Mouse (Mus musculus): Measurements from ENCODE around the gene Use1.

The Use1 gene

DNA sequence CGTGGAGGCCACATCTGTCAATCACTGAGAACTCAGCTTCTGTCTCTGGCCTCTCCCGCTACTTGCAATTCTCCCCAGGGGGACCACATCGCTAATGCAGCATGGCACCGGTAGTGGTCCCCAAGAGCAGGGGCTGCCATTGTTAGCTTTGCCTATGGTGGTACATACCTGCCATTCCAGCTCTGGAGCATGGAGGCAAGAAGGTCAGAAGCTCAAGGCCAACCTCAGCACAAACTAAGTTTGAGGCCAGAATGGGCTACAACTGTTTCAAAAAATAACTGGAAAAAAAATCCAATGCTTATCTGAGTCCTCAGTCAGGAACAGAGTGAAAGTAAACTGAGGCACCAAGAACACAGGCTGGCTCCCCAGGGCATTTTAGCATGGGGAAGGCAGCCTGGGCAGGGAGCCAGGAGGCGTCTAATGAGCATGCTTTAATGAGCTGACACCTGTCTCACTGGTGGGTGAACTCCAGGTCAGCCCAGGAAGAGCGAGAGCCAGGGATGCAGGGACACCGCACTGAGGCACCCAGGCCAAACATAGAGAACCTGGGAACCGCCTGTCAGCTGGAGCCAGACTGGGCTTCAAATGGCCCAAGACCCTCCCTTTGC is 9.9 kb downstream of the Use1 start:
- no peak for DNase-seq (ENCODE audit: low spot score in 2 of 2)

DNA sequence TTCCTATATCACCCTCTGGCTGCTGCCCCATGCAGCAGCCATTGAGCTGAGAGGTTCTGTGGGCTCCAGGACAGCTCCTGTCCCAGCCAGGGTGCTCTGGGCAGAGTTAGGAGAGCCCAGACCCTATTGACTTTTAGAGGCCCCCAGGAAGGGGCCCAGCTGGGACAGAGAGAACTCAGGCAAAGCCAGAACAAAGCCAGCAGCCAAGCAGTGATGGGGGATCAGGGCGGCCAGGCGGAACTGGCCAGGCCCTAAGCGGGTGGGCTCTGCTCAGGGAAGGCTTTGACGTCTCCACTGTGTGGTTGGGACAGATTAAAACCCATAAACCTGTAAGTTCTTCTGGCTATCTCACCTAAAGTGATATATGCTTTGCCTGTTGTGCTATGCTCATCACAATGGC is 12.4 kb downstream of the Use1 start:
- no peak for DNase-seq (ENCODE audit: low spot score in 2 of 2)

DNA sequence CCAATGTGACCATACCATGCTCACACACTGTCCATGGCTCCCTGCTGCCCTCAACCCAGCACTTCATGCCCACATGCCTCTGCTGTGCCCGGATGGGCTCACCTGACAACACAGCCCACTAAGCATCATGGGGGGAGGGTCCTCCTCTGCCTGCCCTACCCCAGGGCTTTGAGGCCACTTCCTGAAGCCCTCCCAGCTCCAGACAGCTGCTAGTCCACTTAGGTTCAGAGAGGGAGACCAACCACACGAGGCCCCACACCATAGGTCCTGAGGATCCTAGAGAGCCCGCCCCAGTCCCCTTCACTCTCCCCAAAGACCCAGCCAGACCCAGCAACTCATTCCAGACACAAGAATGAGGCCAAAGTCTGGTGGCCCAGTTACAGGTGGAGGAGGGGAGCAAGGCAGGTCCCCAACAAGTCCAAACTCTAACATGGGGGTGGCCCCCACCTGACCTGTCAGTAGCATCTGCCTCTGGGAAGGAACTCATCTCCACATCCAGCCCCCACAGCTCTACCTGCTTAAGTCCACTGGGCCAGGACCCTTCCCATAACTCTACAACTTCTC is 12.9 kb downstream of the Use1 start:
- no peak for DNase-seq (ENCODE audit: low spot score in 2 of 2)

DNA sequence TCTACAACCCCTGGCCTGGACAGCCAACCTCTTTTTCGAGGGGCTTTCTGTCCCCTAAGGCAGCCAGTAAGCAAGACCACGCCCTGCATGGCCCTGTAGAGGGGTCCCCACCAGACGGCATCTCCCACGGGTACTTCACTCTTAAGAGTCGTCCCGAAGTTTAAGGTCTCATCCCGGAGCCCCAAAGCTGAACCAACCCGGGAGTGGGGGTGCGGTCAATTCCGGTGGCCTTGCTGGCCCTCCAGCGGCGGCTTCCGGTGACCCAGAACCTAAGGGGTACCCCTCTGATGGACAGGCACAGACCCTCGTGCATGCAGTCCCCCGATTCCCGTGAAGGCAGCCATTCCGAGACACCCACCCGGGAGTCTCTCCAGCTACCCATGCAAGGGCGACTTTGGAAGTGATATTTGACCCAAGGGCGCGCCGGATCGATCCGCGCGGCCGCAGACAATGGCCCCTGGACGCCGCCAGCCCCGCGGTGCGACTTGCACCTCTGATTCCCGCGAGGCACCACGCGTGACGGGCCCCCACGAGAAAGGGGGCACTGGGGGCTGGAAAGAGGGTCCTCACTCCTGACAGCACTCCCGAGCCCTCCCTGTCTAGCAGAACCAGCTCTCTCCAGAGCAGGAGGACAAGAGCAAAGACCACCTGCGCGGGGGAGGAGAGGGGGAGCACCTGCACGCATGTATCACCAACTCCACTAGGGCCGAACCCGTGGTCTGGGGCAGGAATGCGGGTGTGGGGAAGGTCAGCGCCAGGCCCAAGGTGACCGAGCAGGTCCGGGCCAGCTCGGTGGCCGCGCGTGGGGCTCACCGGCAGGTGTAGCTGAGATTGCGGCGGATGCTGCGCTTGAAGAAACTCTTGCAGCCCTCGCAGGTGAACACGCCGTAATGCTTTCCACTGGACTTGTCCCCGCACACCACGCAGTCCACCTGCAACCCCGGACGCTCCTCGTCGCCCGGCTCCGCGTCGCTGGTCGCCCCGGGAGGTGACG is 13.8 kb downstream of the Use1 start:
- DNase-seq (ENCODE audit: low spot score in 2 of 2), result no peak

DNA sequence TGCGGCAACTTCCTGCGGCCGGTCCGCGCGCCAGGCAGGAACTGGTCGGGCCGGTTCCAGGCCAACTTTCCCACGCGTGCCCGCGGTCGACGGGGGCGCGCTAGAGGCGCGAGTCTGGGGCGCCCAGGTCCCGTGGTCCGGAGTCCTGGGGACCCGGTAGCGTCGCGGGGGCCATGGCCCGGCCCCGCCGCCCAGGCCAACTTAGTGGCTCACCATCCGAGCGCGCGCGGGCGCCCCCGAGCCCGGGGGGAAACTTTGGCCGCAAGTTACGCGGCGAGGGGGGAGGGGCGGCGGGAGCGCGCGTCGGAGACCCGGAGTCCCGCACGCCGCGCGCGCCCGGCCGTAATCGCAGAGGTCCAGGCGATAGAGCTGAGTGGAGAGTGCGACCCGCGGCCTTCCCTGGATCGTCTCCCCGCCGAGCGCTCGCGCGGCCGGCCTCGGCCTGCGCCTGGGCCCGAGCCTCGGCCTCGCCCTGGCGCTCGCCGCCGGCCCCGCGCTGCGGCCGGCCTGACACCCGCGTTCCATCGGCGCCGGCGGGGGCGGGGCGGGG is 14.8 kb downstream of the Use1 start, which contains the start of gene Nr2f6:
Nr2f6 (minus strand) TSS at position 540 of the 550 bp plus-strand sequence.
- peak in 1 of 2 experiments; percentile 78 for DNase-seq (ENCODE audit: low spot score in 2 of 2)

DNA sequence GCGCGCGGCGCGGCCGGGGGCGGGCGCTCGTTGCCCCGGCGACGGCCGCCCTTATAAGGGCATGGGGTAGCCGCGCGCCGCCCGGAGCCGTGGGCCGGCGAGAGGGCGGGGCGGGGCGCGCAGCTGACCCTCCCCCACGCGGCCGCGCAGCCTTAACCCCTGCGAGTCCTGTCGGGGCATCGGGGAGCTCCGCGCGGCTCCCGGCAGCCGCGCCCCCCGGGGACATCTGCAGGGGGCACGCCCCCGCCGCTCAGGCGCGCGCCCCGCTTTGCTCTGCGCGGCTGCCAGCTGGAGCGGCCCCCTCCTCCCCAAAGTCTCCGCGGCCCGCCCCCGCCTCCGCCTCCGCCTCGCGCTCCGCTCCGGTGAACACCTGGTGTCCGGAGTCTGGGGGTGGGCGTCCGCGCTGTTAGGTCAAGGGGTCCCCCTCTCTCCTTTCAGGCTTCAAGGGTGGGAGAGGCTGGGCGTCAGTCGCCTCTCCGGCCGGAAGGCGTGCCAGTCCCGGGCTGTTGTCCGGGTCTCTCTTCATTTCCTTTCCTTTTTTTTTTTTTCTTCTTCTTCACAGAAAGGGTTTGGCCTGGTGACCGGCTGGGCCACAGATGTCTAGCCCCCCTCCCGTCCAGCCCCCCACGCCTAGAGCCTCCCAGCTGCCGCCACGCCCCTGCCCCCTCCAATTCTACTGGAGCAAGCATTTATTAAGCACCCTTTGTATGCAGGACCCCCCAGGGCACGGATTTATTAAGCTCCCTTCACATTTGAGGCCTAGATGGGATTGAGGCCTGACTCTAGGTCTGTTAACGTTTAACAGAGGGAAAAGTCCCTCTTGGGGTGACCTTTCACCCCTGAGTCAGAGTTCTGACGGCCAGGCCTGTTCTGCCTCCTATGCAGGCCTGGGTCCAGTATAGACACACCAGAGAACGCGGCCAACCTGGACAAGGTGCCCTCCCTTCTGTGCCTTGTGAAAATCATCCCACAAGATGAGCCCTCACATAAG is 15.6 kb downstream of the Use1 start:
- DNase-seq (ENCODE audit: low spot score in 2 of 2), result peak; percentile 61 to 81

DNA sequence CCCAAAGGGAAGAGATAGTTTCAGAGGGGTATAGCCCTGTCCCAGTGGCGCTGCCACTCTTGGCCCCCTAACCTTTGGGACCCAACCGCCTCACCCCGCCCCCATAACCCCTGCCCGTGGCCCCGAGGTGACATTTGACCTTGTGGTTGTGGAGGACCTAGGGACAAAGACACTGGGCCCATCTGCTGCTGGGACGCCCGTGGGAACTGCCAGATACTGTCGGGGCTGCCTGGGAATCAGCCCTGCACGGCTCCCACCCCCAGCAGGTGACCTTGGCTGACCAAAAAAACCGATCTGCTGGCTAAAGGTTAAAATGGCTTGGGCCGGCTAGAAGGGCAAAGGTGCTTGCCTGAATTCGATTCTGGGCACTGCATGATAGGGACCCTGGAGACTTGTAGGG is 16.7 kb downstream of the Use1 start:
- DNase-seq (ENCODE audit: low spot score in 2 of 2), result no peak

DNA sequence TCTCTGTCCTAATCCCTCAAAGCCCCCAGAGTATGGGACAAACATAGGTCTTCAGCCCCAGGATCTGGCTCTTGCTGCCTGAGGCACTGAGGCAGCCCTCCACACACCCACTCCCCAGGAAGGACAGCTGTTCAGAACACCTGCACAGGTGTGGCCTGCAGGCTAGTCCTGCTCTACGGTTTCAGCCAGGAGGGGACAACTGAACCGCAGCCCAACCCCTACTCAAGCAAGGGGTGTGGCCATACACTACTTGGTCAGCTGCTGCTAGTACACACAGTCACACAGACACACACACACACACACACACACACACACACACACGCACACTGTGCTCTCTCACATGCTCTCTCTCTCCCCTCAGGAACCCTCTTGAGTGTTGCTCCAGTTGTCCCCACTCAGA is 17.2 kb downstream of the Use1 start:
- no peak for DNase-seq (ENCODE audit: low spot score in 2 of 2)

DNA sequence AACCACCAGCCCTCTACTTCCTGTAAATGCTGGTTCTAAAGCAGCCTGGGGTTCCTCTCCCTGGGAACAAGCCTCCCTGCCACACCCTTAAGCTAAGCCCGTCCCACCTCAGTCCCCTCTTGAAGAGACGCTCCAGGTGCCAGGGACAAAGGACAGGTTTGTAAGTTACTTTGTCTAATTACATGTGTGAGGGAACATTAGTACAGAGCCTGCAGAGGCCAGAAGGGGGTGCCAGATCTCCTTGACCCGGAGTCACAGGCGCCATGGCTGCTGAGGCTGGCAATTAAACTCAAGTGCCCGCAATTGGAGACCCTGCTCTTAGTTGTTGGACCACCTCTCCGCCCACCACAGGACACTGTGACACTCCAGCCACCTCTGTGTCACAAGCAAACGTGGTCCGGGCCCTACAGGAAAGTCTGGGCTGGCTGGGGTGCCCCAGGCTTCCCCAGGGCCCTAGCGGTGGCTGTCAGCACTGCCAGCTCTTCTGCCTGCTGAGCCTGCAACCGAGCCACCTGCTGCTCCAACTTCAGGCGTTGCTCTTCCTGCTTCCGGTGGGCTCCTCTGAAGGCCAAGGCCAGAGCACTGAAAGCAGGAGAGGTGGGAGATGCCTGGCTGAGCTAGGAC is 18.7 kb downstream of the Use1 start:
- no peak for DNase-seq (ENCODE audit: low spot score in 2 of 2)

DNA sequence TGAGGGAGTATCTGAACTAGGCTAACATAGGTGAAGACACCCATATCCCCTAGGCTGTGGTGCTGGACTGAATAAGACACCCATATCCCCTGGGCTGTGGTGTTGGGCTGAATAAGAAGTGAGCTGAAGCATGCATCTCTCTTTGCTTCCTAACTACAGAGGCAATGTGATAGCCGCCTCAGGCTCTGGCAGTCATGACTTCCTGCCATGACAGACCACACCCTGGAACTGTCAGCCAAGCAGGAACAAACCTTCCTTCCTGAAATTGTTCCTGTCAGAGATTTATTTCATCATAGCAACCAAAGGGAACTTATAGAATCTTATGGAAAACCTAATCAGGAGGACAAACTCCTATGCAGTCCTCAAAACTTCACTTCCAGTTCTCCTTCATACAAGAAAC is 21.6 kb downstream of the Use1 start:
- DNase-seq (ENCODE audit: low spot score in 2 of 2), result no peak

DNA sequence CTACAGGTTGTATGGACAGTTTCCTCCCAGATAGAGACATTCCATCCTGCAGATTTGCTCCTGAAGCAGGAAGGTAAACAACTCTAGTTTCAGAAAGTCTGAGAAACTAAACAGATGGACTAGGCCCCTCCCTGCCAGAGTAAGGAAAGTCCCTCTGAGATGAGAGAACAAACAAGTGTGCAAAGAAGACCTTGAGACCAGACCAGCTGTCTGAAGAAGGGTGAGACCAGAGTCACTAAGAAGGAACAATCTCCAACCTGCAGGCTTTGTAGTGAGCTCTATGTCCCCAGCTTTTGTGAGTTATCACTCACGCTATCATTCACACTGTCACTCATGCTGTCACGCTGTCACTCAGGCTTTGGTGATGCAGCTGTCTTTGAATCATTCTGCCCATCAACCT is 25.0 kb downstream of the Use1 start:
- no peak for DNase-seq (ENCODE audit: low spot score in 2 of 2)

DNA sequence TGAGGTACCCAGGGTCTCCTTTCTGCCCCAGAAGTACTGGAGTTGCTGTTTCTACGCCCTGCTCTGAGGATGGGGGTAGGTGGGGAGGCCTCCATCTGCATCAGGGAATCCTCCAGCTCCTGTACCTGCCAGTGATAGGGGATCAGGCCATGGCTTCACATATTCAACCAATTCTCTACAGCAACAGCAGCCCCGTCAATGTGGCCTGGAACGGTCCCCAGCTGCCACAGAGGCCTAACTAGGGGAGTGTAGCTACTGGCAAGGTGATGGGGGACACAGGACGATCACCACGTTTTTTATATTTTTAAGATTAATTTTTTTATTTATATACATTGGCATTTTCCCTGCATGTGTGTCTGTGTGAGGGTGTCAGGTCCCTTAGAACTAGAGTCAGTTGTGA is 25.7 kb downstream of the Use1 start:
- DNase-seq (ENCODE audit: low spot score in 2 of 2), result no peak

DNA sequence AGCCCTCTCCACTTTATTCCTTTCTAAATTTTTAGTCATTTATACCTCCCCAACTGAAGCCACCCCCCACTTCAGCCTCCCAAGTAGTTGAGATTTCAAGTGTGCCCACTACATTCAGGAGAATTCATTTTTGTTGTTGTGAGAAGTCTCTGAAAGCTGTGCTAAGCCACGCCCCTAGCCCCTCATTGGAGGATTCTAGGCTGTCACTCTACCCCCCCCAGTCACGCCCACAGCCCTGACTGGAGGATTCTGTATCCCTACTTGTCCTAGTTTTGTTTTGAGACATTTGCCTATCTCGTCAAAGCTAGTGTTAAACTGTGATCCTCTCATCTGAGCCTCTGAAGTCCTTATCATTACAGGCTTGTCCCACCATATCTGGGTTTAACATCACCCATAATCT is 26.2 kb downstream of the Use1 start:
- DNase-seq (ENCODE audit: low spot score in 2 of 2), result no peak

DNA sequence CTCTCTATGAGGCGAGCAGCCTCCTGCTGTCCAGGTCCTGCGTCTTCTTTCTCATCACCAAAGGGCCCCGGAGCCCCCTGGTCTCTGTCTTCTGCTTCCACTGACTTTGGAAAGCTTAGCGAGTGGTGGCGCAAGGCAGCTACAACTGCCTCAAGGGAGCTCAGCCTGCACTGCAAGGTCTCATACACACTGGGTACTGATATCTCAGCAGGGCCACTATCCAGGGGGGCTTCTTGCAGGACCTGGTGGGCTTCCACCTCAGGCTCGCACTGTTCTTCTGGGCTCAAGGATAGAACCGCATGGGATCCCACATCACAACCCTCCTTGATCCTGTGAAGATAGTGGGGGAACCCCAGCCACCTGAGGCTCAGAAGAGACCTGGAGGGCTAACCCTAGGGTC is 27.8 kb downstream of the Use1 start:
- DNase-seq (ENCODE audit: low spot score in 2 of 2), result no peak

DNA sequence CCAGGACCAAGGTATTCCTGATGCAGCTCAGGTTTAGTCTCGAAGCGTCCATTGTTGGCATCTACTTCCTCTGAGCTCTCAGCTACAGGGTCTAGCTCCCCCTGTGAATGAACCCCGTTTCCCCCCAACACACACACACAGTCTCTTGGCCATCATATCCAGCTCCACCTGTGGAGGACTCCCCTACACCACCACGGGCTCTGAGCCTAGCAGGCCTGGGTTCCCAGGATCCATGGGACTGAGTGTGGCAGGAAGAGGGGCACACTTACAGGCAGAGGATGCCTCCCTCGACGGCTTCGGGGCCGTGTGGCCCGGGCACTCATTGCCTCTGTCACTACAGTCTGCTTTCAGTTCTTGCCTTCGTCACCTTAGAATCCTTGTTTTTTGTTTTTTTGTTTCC is 28.4 kb downstream of the Use1 start:
- no peak for DNase-seq (ENCODE audit: low spot score in 2 of 2)

DNA sequence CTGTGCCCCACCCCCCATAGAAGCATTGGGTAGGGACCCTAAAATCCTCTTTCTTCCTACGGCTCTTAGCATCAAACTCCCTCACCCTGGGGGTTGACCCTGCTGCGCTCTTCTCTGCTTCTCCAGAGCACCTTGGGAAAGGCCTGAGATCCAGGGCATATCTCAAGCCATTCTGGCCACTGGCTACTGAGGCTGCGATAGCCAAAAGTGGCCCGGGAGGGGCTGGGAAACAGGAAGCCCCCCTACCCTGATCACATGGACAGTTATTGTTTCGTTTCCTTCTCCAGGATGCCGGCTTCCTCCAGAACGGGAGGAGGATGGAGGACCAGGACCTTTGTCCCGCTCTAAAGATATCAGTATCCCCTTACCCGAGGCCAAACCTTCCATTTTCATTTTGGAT is 29.0 kb downstream of the Use1 start, which contains the start of gene Ushbp1:
Ushbp1 (minus strand) TSS at position 174 of the 400 bp plus-strand sequence.
- DNase-seq (ENCODE audit: low spot score in 2 of 2), result no peak

DNA sequence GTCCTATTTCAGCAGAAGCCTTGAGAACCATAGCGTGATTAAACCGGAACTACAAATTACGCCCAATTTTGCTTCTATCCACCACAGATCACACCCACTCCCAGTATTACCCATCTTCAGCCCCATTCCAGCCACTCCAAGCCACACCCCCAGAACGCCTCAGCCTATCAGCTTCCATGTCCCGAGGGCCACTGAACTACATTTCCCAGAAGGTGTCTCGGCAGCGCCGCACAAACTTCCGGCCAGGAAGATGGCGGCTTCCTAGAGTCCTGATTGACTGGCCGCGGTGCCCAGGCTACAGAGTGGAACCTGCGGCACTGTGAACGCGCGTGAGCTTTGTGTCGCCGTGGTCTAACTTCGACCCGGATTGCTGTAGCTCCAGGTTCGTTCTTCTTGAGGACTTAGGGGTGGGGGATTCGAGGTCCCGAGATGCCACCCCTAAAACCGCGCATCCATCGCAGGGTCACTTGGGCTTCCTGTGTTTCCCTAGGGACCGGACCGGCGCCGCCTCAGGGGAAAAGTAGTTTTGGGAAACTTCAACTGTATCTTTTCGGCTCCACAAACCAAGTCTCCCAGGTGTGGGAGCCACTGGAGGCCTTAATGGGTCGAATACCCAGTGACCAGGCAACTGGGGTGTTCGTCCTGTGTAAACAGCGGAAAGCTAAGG is 30.1 kb downstream of the Use1 start, which contains the start of gene Babam1:
Babam1 (plus strand) TSS at position 223 of the 667 bp plus-strand sequence.
- peak; percentile 74 to 87 for DNase-seq (ENCODE audit: low spot score in 2 of 2)

DNA sequence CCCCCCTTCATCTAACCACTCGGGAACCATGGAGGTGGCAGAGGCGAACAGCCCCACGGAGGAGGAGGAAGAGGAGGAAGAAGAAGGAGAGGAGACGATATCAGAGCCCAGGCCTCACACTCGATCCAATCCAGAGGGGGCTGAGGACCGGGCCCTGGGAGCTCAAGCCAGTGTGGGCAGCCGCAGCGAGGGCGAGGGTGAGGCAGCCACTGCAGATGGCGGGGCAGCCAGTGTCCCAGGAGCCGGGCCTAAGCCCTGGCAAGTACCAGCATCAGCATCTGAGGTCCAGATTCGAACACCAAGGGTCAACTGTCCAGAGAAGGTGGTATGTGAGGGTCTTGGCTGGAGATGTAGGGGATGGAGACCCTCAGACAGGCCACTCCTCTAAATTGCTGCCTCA is 31.1 kb downstream of the Use1 start:
- no peak for DNase-seq (ENCODE audit: low spot score in 2 of 2)

DNA sequence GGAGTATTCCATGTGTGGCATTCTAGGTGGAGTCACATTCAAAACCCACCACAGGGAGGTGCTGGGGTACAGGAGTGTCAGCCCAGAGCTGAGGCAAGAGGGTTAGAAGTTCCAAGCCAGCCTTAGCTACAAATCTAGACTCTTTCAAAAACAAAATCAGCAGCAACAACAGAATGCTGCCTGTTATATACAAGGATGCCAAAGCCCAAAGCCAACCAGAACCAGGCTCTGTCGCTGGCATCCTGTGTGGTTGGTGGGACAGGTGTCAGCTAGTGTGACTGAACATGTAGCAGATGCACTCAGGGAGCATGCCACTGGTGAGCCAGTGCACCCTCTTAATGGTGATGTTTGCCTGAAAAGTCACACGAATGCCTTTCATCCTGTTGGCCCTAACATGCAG is 34.2 kb downstream of the Use1 start:
- DNase-seq (ENCODE audit: low spot score in 2 of 2), result peak in 1 of 2 experiments; percentile 14

DNA sequence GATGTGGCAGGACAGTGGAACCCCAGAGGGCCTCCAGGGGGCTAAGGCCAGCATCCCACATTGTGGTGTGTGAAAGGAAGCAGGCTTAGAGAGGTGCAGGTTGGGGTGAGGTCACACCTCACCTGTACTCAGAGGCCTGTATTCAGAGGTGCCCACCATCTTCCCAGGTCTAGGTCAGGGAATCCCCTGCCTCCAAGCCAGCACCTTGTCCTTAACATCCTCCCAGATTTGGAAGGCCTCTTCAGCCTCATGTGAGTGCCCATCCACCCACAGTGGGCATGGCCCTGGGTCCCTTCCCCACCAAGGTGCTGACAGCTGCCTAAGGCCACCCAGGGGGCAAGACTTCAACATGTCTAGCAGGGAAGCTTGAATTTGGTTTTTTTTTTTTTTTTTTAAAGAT is 34.8 kb downstream of the Use1 start:
- DNase-seq (ENCODE audit: low spot score in 2 of 2), result peak in 1 of 2 experiments; percentile 13
